Mouse (Mus musculus) brown adipose tissue, adult 24 weeks (tissue): ENCODE data around the gene Krt80. TPM values are rescaled to one million over a fixed set of nuclear protein-coding genes. Genes with fewer than 3 reads are reported as not detected.

Source experiments
- H3K27ac ChIP-seq: fragments of 200-500 bp; replicated peaks from 2 replicates; pipeline ENCODE4 v1.5.1; 2012; ENCODE audit warnings: low read depth, mild to moderate bottlenecking, low read length
- H3K4me1 ChIP-seq: fragments of 200-500 bp; 2 replicates; pipeline ENCODE4 v1.6.1; 2012; ENCODE audit warnings: low read length, mixed read lengths; ENCODE audit not compliant: control insufficient read depth, insufficient read depth, insufficient read length
- H3K4me3 ChIP-seq: fragments of 200-500 bp; 2 replicates; pipeline ENCODE4 v1.5.1; 2012; ENCODE audit warnings: low read depth, mild to moderate bottlenecking, low read length, moderate library complexity; ENCODE audit not compliant: insufficient read depth
- polyA plus RNA-seq: library from polyadenylated mRNA; stranded (reverse); fragments of >200 nt; gene quantifications from 2 replicates; pipeline ENCODE4 v1.2.4, GENCODE M21; 2012; ENCODE audit not compliant: missing spikeins, insufficient read depth, insufficient read length

Krt80 gene
- polyA plus RNA-seq, 1 experiment = 2.3 TPM

GRCm38 (mm10) chr15:101320010-101320617 lies 49.8 kb downstream of the Krt80 start:
- peak overlapping the region; percentile 40 for H3K27ac ChIP-seq
- H3K4me1 ChIP-seq = peaks cover 33% of the 10 kb centered on the region
- H3K4me3 ChIP-seq = no peak overlapping the region

- Histone ChIP-seq H3K27ac (peak overlapping the region; percentile 67), H3K4me1 (peaks cover 33% of the 10 kb centered on the region)
Observed at GRCm38 (mm10) chr15:101318889-101319765, 50.8 kb downstream of the Krt80 start.

GRCm38 (mm10) chr15:101317814-101318500 lies 52.0 kb downstream of the Krt80 start:
- Histone ChIP-seq H3K4me1 (peaks cover 31% of the 10 kb centered on the region), H3K4me3 (no peak overlapping the region), H3K27ac (no peak overlapping the region; the same call in 1 of the 2 replicates)

More at GRCm38 (mm10) chr15:101318889-101319765, 50.8 kb downstream of the Krt80 start:
- H3K4me3 ChIP-seq = no peak overlapping the region

- Histone ChIP-seq H3K4me3 (no peak overlapping the region), H3K4me1 (peaks cover 28% of the 10 kb centered on the region)
Observed at GRCm38 (mm10) chr15:101316913-101317813, 52.8 kb downstream of the Krt80 start.

GRCm38 (mm10) chr15:101316279-101316912 lies 53.6 kb downstream of the Krt80 start:
- H3K4me1 ChIP-seq = peaks cover 27% of the 10 kb centered on the region
- no peak overlapping the region; the same call in 1 of the 2 replicates for H3K4me3 ChIP-seq
- H3K27ac ChIP-seq = no peak overlapping the region

More at GRCm38 (mm10) chr15:101316913-101317813, 52.8 kb downstream of the Krt80 start:
- H3K27ac ChIP-seq = no peak overlapping the region; the same call in 1 of the 2 replicates

GRCm38 (mm10) chr15:101315832-101316231 lies 54.1 kb downstream of the Krt80 start:
- peaks cover 27% of the 10 kb centered on the region for H3K4me1 ChIP-seq
- H3K27ac ChIP-seq = no peak overlapping the region
- H3K4me3 ChIP-seq = peak overlapping the region; percentile 54

GRCm38 (mm10) chr15:101315378-101315777 lies 54.6 kb downstream of the Krt80 start:
- Histone ChIP-seq H3K27ac (no peak overlapping the region), H3K4me3 (no peak overlapping the region), H3K4me1 (peaks cover 24% of the 10 kb centered on the region)

- Histone ChIP-seq H3K4me3 (no peak overlapping the region), H3K27ac (no peak overlapping the region), H3K4me1 (peaks cover 13% of the 10 kb centered on the region)
Observed at GRCm38 (mm10) chr15:101312006-101312405, 58.0 kb downstream of the Krt80 start.

GRCm38 (mm10) chr15:101311087-101311770 lies 58.7 kb downstream of the Krt80 start:
- H3K4me3 ChIP-seq = no peak overlapping the region
- H3K4me1 ChIP-seq = peaks cover 9% of the 10 kb centered on the region
- H3K27ac ChIP-seq = no peak overlapping the region

- Histone ChIP-seq H3K4me3 (no peak overlapping the region), H3K27ac (peak overlapping the region; percentile 42), H3K4me1 (peaks cover 9% of the 10 kb centered on the region)
Observed at GRCm38 (mm10) chr15:101309493-101309892, 60.5 kb downstream of the Krt80 start.

- H3K27ac ChIP-seq = peak overlapping the region; percentile 80
- peaks cover 9% of the 10 kb centered on the region for H3K4me1 ChIP-seq
- no peak overlapping the region for H3K4me3 ChIP-seq
Observed at GRCm38 (mm10) chr15:101308440-101309348, 61.3 kb downstream of the Krt80 start.

- H3K4me3 ChIP-seq = no peak overlapping the region
- H3K27ac ChIP-seq = no peak overlapping the region
- H3K4me1 ChIP-seq = peaks cover 9% of the 10 kb centered on the region
Observed at GRCm38 (mm10) chr15:101306459-101306858, 63.5 kb downstream of the Krt80 start.

GRCm38 (mm10) chr15:101303830-101304229 lies 66.1 kb downstream of the Krt80 start:
- H3K27ac ChIP-seq = no peak overlapping the region
- no peaks in the 10 kb centered on the region for H3K4me1 ChIP-seq
- no peak overlapping the region for H3K4me3 ChIP-seq
